Mouse (Mus musculus) kidney, adult 18-20 months (tissue): Measurements from ENCODE around the gene Kpna3.
"Not testable (repeated sequence)": the region's sequence is repeated elsewhere in the genome, so short reads cannot be mapped to it uniquely, and the experiment has no call there.

ENCODE experiments used
- DNase-seq: peaks from one replicate; pipeline ENCODE4 v3.0.0; 2021

The Kpna3 gene

DNA sequence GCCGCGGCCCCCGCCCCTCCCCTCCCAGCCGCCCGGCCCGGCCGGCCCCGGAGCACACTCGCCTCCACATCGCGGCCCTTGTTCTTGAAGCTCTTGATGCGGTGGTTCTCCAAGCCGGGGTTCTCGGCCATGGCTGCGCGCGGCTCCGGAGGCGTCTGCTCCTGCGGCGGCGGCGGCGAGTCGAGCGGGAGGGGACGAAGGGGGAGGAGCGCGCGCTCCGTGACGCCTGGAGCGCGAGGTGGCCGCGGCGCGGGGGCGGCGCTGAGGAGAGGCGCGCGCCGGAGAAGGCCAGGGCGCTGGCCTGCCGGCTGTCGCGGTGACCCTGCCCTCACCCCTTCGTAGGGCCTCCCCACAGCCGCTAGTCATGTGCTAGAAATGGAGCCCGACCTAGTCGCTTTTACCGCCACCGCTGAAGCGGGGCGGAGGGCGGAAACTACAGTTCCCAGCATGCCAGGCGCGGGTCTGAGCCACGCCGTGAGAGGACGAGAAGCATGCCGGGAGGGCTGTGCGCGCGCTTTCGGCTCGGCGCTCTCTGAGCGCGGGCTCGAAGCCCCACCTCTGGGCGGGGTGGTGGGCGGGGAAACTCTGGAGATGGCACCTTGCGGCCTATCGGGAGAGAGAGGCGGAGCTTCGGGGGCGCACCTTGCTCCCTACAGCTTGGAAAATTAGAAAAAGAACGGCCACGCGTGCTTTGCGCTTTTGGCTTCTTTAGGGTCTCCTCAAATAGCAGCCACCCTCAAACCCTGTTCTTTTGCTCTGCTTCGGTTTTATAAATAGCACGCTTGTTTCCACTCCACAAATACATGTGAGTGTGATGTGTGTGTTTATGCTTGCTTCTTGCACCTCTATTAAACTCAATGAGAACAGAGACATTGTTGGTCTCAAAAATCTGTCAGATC, at the start of gene Kpna3:
Kpna3 (minus strand) TSS at position 214 of the 899 bp plus-strand sequence.
- DNase-seq, result peak; percentile 95

- DNase-seq, result no peak
Observed at GRCm38 (mm10) chr14:61460365-61460764, 20.7 kb upstream of the Kpna3 start.

GRCm38 (mm10) chr14:61457468-61457867, 17.8 kb upstream of the Kpna3 start:
- no peak for DNase-seq

DNA sequence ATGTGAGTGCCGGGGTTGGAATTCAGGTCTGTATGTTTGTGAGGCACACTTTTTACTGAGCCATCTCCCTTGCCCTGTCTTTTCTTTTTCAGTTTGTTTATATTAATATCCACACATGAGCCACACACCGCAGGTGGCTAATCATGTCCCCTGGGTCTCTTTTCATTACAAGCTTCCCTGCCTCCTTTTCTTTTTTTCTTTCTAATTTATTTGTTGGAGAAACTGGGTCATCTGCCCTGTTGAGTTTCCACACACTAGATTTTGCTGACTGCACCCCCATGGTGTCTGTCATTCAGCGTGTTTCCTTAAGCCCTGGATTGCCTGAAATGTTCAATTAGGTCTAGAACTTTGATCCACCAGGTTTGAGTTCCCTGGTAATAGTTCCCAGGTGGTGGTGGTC, 15.9 kb upstream of the Kpna3 start:
- no peak for DNase-seq

DNA sequence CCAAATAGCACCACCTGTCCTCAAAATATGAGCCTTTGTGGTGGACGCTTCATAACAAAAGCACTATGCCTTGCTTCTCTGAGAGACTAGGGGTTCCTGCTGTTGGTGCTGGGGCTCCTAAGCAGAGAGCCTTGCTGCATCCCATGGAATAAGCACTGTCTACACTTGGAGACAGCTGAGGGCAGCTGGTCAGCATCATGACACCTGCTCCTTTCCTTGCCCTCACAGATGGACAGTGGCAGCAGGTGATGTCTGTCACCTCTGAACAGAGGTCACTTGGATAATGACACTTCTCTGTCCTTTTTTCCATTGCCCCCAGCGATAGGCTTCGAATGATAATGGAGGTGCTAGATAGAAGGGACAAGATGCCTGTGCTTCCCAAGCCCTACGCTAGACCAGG, 13.4 kb upstream of the Kpna3 start:
- DNase-seq, result no peak

- no peak for DNase-seq
Observed at GRCm38 (mm10) chr14:61452481-61452880, 12.8 kb upstream of the Kpna3 start.

DNA sequence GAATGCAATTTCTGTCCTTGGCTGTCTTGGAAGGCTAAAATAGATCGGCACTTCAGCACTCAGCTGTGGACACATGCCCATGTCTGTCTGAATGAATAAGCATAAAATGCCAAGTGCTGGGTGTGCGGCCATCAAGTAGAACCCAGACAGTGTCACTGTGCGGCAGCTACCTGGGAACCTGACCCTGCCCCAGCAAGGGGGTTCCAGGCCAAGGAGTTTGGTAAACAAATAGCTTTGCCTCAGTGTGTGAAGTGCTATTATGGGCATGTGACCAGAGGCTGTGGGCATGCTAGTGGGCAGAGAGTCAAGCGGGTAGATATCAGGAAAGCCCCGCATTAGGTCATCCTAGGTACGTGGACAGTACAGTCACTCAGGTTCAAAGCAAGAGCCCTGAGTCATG, 8.1 kb upstream of the Kpna3 start:
- DNase-seq, result no peak

DNA sequence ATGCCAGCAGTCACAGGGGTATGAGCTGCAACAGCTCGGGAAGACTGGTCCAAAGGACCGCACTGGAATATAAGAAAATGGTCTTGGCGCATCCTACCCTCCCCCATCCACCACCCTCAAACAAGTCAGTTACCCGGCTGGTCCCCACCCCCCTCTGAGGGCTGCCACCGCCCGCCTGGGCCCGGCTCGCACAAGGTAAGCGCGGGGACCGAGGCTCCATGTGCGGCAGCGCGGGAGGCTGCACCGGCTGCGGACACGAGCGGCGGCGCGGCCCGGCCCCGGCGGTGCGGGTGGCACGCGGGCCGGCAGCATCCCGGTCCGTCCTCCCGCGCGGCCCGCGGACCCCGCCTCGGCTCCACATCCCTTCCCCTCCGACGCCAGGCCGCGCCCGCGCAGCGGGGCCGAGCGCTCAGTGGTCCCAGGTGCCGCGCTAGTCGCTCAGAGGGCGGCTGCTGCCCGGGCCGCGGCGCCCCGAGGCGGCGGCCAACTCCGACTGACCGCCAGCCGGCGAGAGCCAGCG, 473 bp downstream of the Kpna3 start:
- no peak for DNase-seq

- DNase-seq, result no peak
Observed at GRCm38 (mm10) chr14:61438171-61438945, 1.3 kb downstream of the Kpna3 start.

- no peak for DNase-seq
Observed at GRCm38 (mm10) chr14:61436866-61437265, 2.8 kb downstream of the Kpna3 start.

GRCm38 (mm10) chr14:61428126-61428787, 11.4 kb downstream of the Kpna3 start:
- no peak for DNase-seq

GRCm38 (mm10) chr14:61427095-61427494, 12.6 kb downstream of the Kpna3 start:
- not testable (repeated sequence) for DNase-seq

DNA sequence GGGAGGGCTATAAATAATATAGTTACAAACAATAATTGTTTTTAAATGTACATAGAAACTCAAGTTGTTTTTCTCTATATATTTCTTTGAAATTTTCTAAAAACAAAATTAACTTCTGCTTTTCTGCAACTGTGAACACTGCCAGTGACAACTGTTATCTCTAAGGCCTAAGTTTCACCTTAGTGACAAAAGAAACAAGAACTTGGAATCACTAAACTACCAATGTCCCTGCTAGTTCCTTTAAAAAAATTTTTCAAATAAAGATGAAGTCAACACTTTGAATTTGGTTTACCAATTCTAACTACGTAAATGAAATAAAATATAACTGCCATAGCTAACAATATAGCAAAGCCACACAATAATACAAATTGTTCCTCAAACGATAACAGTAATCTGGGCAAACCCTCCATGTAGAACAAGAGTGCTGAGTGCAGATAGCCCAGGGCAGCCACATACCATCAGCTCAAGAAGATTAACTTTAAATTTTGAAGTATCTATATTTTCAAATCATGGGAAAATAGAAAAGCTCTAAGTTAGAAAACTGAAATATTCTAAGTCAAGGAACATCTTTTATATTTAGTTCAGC, 14.5 kb downstream of the Kpna3 start:
- no peak for DNase-seq

GRCm38 (mm10) chr14:61415719-61416118, 24.0 kb downstream of the Kpna3 start:
- no peak for DNase-seq

- no peak for DNase-seq
Observed at GRCm38 (mm10) chr14:61415311-61415710, 24.4 kb downstream of the Kpna3 start.

DNA sequence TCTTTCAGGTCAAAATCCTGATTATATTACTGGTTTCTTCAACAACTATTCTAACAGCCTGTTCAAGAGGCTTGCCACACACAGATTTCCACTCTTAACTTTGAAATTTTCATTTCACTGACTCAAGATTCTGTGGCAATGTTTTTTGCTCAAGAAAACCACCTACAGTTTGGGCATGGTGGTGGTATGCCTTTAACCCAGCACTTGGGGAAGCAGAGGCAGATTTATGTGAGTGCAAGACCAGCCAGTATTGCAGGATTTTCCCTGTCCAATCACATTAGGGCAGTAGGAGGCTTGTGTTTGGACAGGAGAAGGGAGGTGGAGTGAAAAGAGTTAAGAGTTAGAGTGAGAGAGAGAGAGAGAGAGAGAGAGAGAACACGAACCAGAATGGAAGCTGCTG, 24.9 kb downstream of the Kpna3 start:
- no peak for DNase-seq

GRCm38 (mm10) chr14:61414199-61414598, 25.5 kb downstream of the Kpna3 start:
- no peak for DNase-seq

GRCm38 (mm10) chr14:61413686-61414085, 26.0 kb downstream of the Kpna3 start:
- no peak for DNase-seq

GRCm38 (mm10) chr14:61410020-61410419, 29.7 kb downstream of the Kpna3 start:
- DNase-seq, result no peak

GRCm38 (mm10) chr14:61407055-61407454, 32.6 kb downstream of the Kpna3 start:
- DNase-seq, result no peak

DNA sequence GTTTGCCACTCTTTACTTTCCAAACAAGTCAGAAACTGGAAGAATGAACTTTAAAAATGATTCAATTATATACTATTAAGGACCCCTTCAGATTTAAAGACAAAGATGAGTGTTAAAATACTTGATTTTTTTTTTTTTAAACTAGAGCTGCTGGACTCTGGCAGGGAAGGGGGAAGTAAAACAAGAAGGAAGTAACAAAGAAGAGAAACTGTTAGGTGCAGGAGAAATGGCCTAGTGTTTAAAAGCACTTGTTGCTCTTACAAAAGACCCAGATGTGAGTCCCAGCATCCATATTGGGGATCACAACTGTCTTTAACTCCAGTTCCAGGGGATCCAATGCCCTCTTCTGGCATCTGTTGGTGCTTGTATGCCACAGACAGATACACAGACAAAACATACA, 33.9 kb downstream of the Kpna3 start:
- no peak for DNase-seq

DNA sequence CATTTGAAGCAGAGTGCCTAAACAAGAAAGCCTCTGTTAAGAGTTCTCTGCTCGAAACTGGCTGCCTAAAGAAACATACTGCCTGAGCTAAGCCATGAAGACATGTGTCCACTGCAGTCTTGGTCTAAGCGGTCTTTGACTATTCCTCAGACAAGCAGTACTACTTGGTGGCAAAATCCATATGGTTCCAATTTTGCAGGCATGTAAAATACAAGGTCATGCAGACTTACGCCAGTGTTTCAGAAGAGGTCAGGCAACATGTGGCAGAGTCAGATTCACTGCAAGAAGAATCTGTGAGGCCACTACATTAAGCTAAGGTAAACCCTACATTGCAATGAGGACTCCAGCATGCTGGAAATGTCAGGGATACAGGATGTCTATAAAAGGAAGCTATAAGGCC, 34.7 kb downstream of the Kpna3 start:
- no peak for DNase-seq

DNA sequence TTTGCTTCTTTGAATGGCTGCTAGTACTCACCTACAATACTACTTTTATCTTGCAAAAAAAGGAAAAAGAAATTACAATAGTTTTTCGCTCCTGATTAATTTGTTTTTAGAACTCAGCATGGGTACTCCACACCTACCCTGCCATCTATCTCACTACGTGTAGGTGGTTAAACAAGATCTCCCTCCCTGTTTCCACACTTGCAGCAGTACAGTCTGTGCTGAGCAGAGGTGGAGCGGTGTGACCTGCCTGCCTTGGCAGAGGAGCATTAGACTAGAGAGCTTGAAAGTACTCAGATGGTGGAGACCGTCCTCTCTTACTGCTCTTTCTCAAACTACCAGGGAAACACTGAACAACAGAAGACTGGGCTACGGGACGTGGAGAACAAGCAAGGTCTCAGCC, 44.9 kb downstream of the Kpna3 start:
- DNase-seq, result no peak
